Mouse (Mus musculus) cortical plate, adult 2 months (tissue): Measurements from ENCODE around the gene Ypel2. TPM values are rescaled to one million over a fixed set of nuclear protein-coding genes. Genes with fewer than 3 reads are reported as not detected.

Experiments used
- H3K27ac ChIP-seq: fragments of 200-500 bp; 2 replicates; pipeline ENCODE4 v1.5.1; 2012; ENCODE audit warnings: low read length, control low read depth, inconsistent platforms; ENCODE audit not compliant: insufficient read depth
- H3K4me1 ChIP-seq: fragments of 200-500 bp; 2 replicates; pipeline ENCODE4 v1.6.1; 2011; ENCODE audit warnings: low read length; ENCODE audit not compliant: control insufficient read depth, insufficient read depth
- H3K4me3 ChIP-seq: fragments of 200-500 bp; 2 replicates; pipeline ENCODE4 v1.5.1; 2011; ENCODE audit warnings: mild to moderate bottlenecking, low read length, control low read depth; ENCODE audit not compliant: insufficient read depth
- CTCF ChIP-seq: fragments of 200-500 bp; IDR thresholded peaks from 2 replicates; pipeline ENCODE4 v1.5.1; 2011; ENCODE audit warnings: mild to moderate bottlenecking, control low read depth, low read length; ENCODE audit not compliant: insufficient read depth; ENCODE audit errors: extremely low read depth
- POLR2A ChIP-seq: fragments of 200-500 bp; IDR thresholded peaks from 2 replicates; pipeline ENCODE4 v1.6.1; 2011; ENCODE audit warnings: mild to moderate bottlenecking, low read length, control low read depth; ENCODE audit not compliant: insufficient read depth; ENCODE audit errors: extremely low read depth
- polyA plus RNA-seq: library from polyadenylated mRNA; depleted of rRNA; stranded (reverse); fragments of >200 nt; gene quantifications from 2 replicates; pipeline ENCODE4 v1.2.3, GENCODE M21; 2012

Gene Ypel2
- polyA plus RNA-seq, 1 experiment: 32.6 TPM

GRCm38 (mm10) chr11:86954616-86955270 lies 38.8 kb downstream of the Ypel2 start:
- H3K4me1 ChIP-seq: peaks cover 16% of the 10 kb centered on the region
- H3K4me3 ChIP-seq: no peak overlapping the region
- H3K27ac ChIP-seq: no peak overlapping the region
- TF ChIP-seq POLR2A (no peak), CTCF (no peak)

- Histone ChIP-seq H3K4me1 (peaks cover 9% of the 10 kb centered on the region), H3K4me3 (no peak overlapping the region), H3K27ac (peak overlapping the region; percentile 42; the same call in 1 of the 2 replicates)
- no peak for TF ChIP-seq POLR2A
- TF ChIP-seq CTCF: no peak
These were observed 40.4 kb downstream of the Ypel2 start for GRCm38 (mm10) chr11:86953096-86953495.

GRCm38 (mm10) chr11:86952659-86953058 lies 40.8 kb downstream of the Ypel2 start:
- Histone ChIP-seq H3K4me1 (peaks cover 9% of the 10 kb centered on the region), H3K4me3 (no peak overlapping the region), H3K27ac (peak overlapping the region; percentile 42; the same call in 1 of the 2 replicates)
- TF ChIP-seq CTCF: no peak
- TF ChIP-seq POLR2A: no peak

- TF ChIP-seq POLR2A: no peak
- H3K4me3 ChIP-seq: no peak overlapping the region
- peaks cover 11% of the 10 kb centered on the region for H3K4me1 ChIP-seq
- peak overlapping the region; percentile 7; the same call in 1 of the 2 replicates for H3K27ac ChIP-seq
These were observed 41.8 kb downstream of the Ypel2 start for GRCm38 (mm10) chr11:86951672-86952071.

GRCm38 (mm10) chr11:86950491-86950890 lies 43.0 kb downstream of the Ypel2 start:
- peak overlapping the region; percentile 66; the same call in 1 of the 2 replicates for H3K27ac ChIP-seq
- TF ChIP-seq CTCF: no peak
- no peak for TF ChIP-seq POLR2A
- no peak overlapping the region for H3K4me3 ChIP-seq
- H3K4me1 ChIP-seq: peaks cover 18% of the 10 kb centered on the region

- Histone ChIP-seq H3K4me1 (peaks cover 21% of the 10 kb centered on the region), H3K27ac (peak overlapping the region; percentile 75), H3K4me3 (no peak overlapping the region)
- TF ChIP-seq CTCF: no peak
- TF ChIP-seq POLR2A: no peak
These were observed 43.5 kb downstream of the Ypel2 start for GRCm38 (mm10) chr11:86949951-86950441.

- TF ChIP-seq CTCF (no peak), POLR2A (no peak)
- Histone ChIP-seq H3K27ac (0 out of 2 replicates have a peak overlapping the region, but pooled peaks have one; percentile 43), H3K4me1 (peaks cover 22% of the 10 kb centered on the region), H3K4me3 (no peak overlapping the region)
These were observed 46.8 kb downstream of the Ypel2 start for GRCm38 (mm10) chr11:86946644-86947195.

GRCm38 (mm10) chr11:86945933-86946332 lies 47.6 kb downstream of the Ypel2 start:
- no peak for TF ChIP-seq POLR2A
- peaks cover 22% of the 10 kb centered on the region for H3K4me1 ChIP-seq
- peak overlapping the region; percentile 87 for H3K27ac ChIP-seq
- H3K4me3 ChIP-seq: no peak overlapping the region

GRCm38 (mm10) chr11:86945058-86945457 lies 48.4 kb downstream of the Ypel2 start:
- peak overlapping the region; percentile 87 for H3K27ac ChIP-seq
- no peak overlapping the region for H3K4me3 ChIP-seq
- H3K4me1 ChIP-seq: peaks cover 17% of the 10 kb centered on the region
- no peak for TF ChIP-seq POLR2A
- no peak for TF ChIP-seq CTCF

GRCm38 (mm10) chr11:86944539-86944938 lies 49.0 kb downstream of the Ypel2 start:
- no peak for TF ChIP-seq CTCF
- no peak for TF ChIP-seq POLR2A
- Histone ChIP-seq H3K4me1 (peaks cover 15% of the 10 kb centered on the region), H3K4me3 (no peak overlapping the region), H3K27ac (peak overlapping the region; percentile 47; the same call in 1 of the 2 replicates)
